In genomic region chr9:54916401-54916800, GRCm38 (mm10) we compare ENCODE assay signal across 7 mouse cellular contexts. TPM values are rescaled to one million over a fixed set of nuclear protein-coding genes. Genes with fewer than 3 reads are reported as not detected.
DNase-seq lines count a peak whose midpoint lies in the region; ATAC-seq and TF ChIP-seq lines count a peak whose summit lies in the region.

No protein-coding gene starts in this region.

- no peak overlapping the region for H3K27ac ChIP-seq in forebrain, embryonic 13.5 days
- H3K27ac ChIP-seq in limb, embryonic 11.5 days (replicated peaks; ENCODE audit: low read depth, low read length): no peak overlapping the region
- H3K27ac ChIP-seq in stomach, postnatal 0 days (replicated peaks): no peak overlapping the region

- peak; percentile 28 for ATAC-seq in forebrain, embryonic 13.5 days
- peak; percentile 33; the same call in 1 of the 2 replicates for ATAC-seq in limb, embryonic 11.5 days (ENCODE audit: insufficient number of reproducible peaks, low FRiP score, low TSS enrichment, low read depth)
- ATAC-seq in stomach, postnatal 0 days (ENCODE audit: low FRiP score, low TSS enrichment): no peak; the same call in 1 of the 2 replicates

- no peaks in the 10 kb centered on the region for H3K27me3 ChIP-seq in forebrain, embryonic 13.5 days
- no peaks in the 10 kb centered on the region for H3K27me3 ChIP-seq in limb, embryonic 11.5 days (ENCODE audit: control insufficient read depth, insufficient read depth, low read length)
- no peaks in the 10 kb centered on the region for H3K27me3 ChIP-seq in stomach, postnatal 0 days (ENCODE audit: control insufficient read depth, insufficient read depth, low read length)

- 72% methylated on average over 8 of the region's 8 CpGs for WGBS in lung, adult 2 months
- 71% methylated on average over 8 of the region's 8 CpGs for WGBS in forebrain, embryonic 13.5 days
- WGBS in limb, embryonic 11.5 days: 74% methylated on average over 8 of the region's 8 CpGs
- 67% methylated on average over 8 of the region's 8 CpGs for WGBS in stomach, postnatal 0 days

- TF ChIP-seq EP300 in stomach, postnatal 0 days (optimal IDR thresholded peaks at IDR 0.05): no peak

- H3K9me3 ChIP-seq in forebrain, embryonic 13.5 days (replicated peaks): no peaks in the 10 kb centered on the region
- no peaks in the 10 kb centered on the region for H3K9me3 ChIP-seq in limb, embryonic 11.5 days (ENCODE audit: control insufficient read depth, low read length)
- no peaks in the 10 kb centered on the region for H3K9me3 ChIP-seq in stomach, postnatal 0 days (ENCODE audit: control insufficient read depth, low read length)

- peaks cover 4% of the 10 kb centered on the region; the same call in 1 of the 2 replicates for H3K4me1 ChIP-seq in lung, adult 2 months (ENCODE audit: control insufficient read depth, insufficient read depth, low read length)
- peaks cover 9% of the 10 kb centered on the region for H3K4me1 ChIP-seq in forebrain, embryonic 13.5 days
- no peaks in the 10 kb centered on the region for H3K4me1 ChIP-seq in limb, embryonic 11.5 days (ENCODE audit: control insufficient read depth, insufficient read depth, low read length)
- no peaks in the 10 kb centered on the region for H3K4me1 ChIP-seq in stomach, postnatal 0 days (replicated peaks; ENCODE audit: control insufficient read depth, insufficient read depth)

- H3K9ac ChIP-seq in forebrain, embryonic 13.5 days: no peak overlapping the region
- H3K9ac ChIP-seq in limb, embryonic 11.5 days (ENCODE audit: low read length): no peak overlapping the region
- H3K9ac ChIP-seq in stomach, postnatal 0 days (ENCODE audit: low read length): no peak overlapping the region

- peaks cover 7% of the 10 kb centered on the region for H3K36me3 ChIP-seq in forebrain, embryonic 13.5 days (ENCODE audit: poor library complexity, severe bottlenecking)
- H3K36me3 ChIP-seq in limb, embryonic 11.5 days (ENCODE audit: control insufficient read depth, insufficient read depth, low read length): no peaks in the 10 kb centered on the region
- H3K36me3 ChIP-seq in stomach, postnatal 0 days (ENCODE audit: control insufficient read depth, insufficient read depth, low read length): no peaks in the 10 kb centered on the region

- H3K4me3 ChIP-seq in lung, adult 2 months (replicated peaks; ENCODE audit: extremely low read depth, low read depth, low read length): no peak overlapping the region
- peak overlapping the region; percentile 74 for H3K4me3 ChIP-seq in forebrain, embryonic 13.5 days
- H3K4me3 ChIP-seq in limb, embryonic 11.5 days (ENCODE audit: low read depth, low read length): no peak overlapping the region
- peak overlapping the region; percentile 56; the same call in 1 of the 2 replicates for H3K4me3 ChIP-seq in stomach, postnatal 0 days (ENCODE audit: low read depth, low read length)

- DNase-seq in lung, postnatal 10 days: peak; percentile 24
- no peak for DNase-seq in lung, adult 2 months
- no peak for DNase-seq in limb, embryonic 11.5 days (ENCODE audit: low spot score)
- no peak for DNase-seq in stomach, postnatal 0 days (ENCODE audit: low spot score)
- no peak for DNase-seq in gastrocnemius, postnatal 10 days
- no peak for DNase-seq in T-cell, adult 2 months (ENCODE audit: low spot score)

- no peak for TF ChIP-seq POLR2A in lung, adult 2 months (IDR thresholded peaks at IDR 0.05; ENCODE audit: borderline replicate concordance, extremely low read depth, low read depth, low read length)

- peak overlapping the region; percentile 90 for H3K4me2 ChIP-seq in forebrain, embryonic 13.5 days
- H3K4me2 ChIP-seq in limb, embryonic 11.5 days (ENCODE audit: low read depth, severe bottlenecking): peak overlapping the region; percentile 84; the same call in 1 of the 2 replicates
- peak overlapping the region; percentile 75 for H3K4me2 ChIP-seq in stomach, postnatal 0 days (replicated peaks; ENCODE audit: low read depth)

- no peak for TF ChIP-seq CTCF in lung, adult 2 months (IDR thresholded peaks at IDR 0.05; ENCODE audit: insufficient read depth, low read length)
- TF ChIP-seq CTCF in stomach, postnatal 0 days (IDR thresholded peaks at IDR 0.05; ENCODE audit: low read depth): no peak

RNA-seq across cellular contexts. Expression of gene Hykk, which starts 0.7 kb away (rescaled TPM):
- polyA plus RNA-seq in lung, adult 2 months (2012; rRNA removed): 1.5 and 2.1 TPM in 2 replicates
- 1.9 and 2.2 TPM in 2 replicates for polyA plus RNA-seq in forebrain, embryonic 13.5 days (2015; fragmentation: Nextera tagmentation; extraction: Ambion mirVana)
- polyA plus RNA-seq in limb, embryonic 11.5 days (2014; fragmentation: Nextera tagmentation; extraction: Ambion mirVana): 4.6 and 5.3 TPM in 2 replicates
- 1.3 and 1.4 TPM in 2 replicates for polyA plus RNA-seq in stomach, postnatal 0 days (2015; fragmentation: Nextera tagmentation; extraction: Ambion mirVana)
- total RNA-seq in gastrocnemius, postnatal 10 days (2021): 1 to 10 TPM; 2.0 to 3.0 TPM

RNA-seq across cellular contexts. Expression of gene Psma4, which starts 34.2 kb away (rescaled TPM):
- 29.5 and 52.0 TPM in 2 replicates for polyA plus RNA-seq in lung, adult 2 months (2012; rRNA removed)
- 314 and 317 TPM in 2 replicates for polyA plus RNA-seq in forebrain, embryonic 13.5 days (2015; fragmentation: Nextera tagmentation; extraction: Ambion mirVana)
- 332 and 341 TPM in 2 replicates for polyA plus RNA-seq in limb, embryonic 11.5 days (2014; fragmentation: Nextera tagmentation; extraction: Ambion mirVana)
- polyA plus RNA-seq in stomach, postnatal 0 days (2015; fragmentation: Nextera tagmentation; extraction: Ambion mirVana): 196 and 201 TPM in 2 replicates
- total RNA-seq in gastrocnemius, postnatal 10 days (2021): 100 to 1,000 TPM; 164 to 166 TPM

RNA-seq across cellular contexts. Expression of gene AY074887, which starts 34.4 kb away (rescaled TPM):
- not detected in 2 replicates for polyA plus RNA-seq in lung, adult 2 months (2012; rRNA removed)
- 1.1 and 1.2 TPM in 2 replicates for polyA plus RNA-seq in forebrain, embryonic 13.5 days (2015; fragmentation: Nextera tagmentation; extraction: Ambion mirVana)
- 1.1 TPM in 2 replicates for polyA plus RNA-seq in limb, embryonic 11.5 days (2014; fragmentation: Nextera tagmentation; extraction: Ambion mirVana)
- 0.25 and 0.44 TPM in 2 replicates for polyA plus RNA-seq in stomach, postnatal 0 days (2015; fragmentation: Nextera tagmentation; extraction: Ambion mirVana)
- not detected for total RNA-seq in gastrocnemius, postnatal 10 days (2021)

RNA-seq across cellular contexts. Expression of gene Ireb2, which starts 52.8 kb away (rescaled TPM):
- 3.6 and 8.2 TPM in 2 replicates for polyA plus RNA-seq in lung, adult 2 months (2012; rRNA removed)
- 46.2 and 51.2 TPM in 2 replicates for polyA plus RNA-seq in forebrain, embryonic 13.5 days (2015; fragmentation: Nextera tagmentation; extraction: Ambion mirVana)
- polyA plus RNA-seq in limb, embryonic 11.5 days (2014; fragmentation: Nextera tagmentation; extraction: Ambion mirVana): 57.3 and 57.6 TPM in 2 replicates
- polyA plus RNA-seq in stomach, postnatal 0 days (2015; fragmentation: Nextera tagmentation; extraction: Ambion mirVana): 9.6 and 9.7 TPM in 2 replicates
- total RNA-seq in gastrocnemius, postnatal 10 days (2021): 10 to 100 TPM; 31.6 to 36.2 TPM

Comparison
In these comparisons a context has a peak if more than half of its experiments do, and no peak if none do; other contexts are left out.
1. H3K4me3 ChIP-seq: peak in forebrain, embryonic 13.5 days (single experiment) and stomach, postnatal 0 days (single experiment); none in lung, adult 2 months (single experiment) and limb, embryonic 11.5 days (single experiment).
2. Peak in every context shown above with its lines, with median percentiles within 50 percentile points of each other: H3K4me2 ChIP-seq.